ENCODE assay signal across 9 mouse cellular contexts in the genomic region with DNA sequence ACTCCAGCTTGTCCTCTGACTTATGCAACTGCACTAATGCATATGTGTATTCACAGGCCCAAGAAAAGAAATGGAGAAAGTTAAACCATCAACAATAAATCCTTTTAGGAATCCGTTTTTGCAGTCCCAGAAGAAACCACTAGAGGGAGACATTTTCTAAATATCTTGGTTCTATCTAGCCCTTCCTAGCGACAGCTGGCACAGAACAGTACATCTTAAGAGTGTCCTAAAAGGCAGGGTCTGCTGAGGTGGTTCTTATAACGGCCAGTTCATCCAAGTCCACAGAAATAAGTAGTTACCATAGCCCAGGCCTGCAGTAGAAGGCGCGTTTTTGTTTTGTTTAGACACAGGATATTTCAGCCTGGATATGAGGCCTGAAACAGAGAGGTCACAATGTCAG. TPM values are rescaled to one million over a fixed set of nuclear protein-coding genes. Genes with fewer than 3 reads are reported as not detected.
A peak's percentile ranks its signal among the peaks of the same experiment; 100 is the strongest.
DNase-seq lines count a peak whose midpoint lies in the region; ATAC-seq and TF ChIP-seq lines count a peak whose summit lies in the region.
"Had no signal": no experiment of that assay in that cellular context is flagged by ENCODE, and none has a peak within 500 bp of the region (broad histone marks: within the 10 kb centered on the region; RNA-seq: fewer than 3 reads in every experiment).

No protein-coding gene starts in this region.

- peak; percentile 50 for ATAC-seq in granulocyte monocyte progenitor cell, adult 5-6 weeks (replicated peaks; ENCODE audit: poor library complexity, severe bottlenecking)

- intact Hi-C loops in gastrocnemius, adult 2 months (cut with DNase I) = no loop called here

- no peak overlapping the region for H3K27ac ChIP-seq in gastrocnemius, adult 2 months
- H3K27ac ChIP-seq: heart, embryonic 13.5 days had no signal

- no peak for DNase-seq in gastrocnemius, adult 2 months
- no peak for DNase-seq in gastrocnemius, postnatal 10 days
- DNase-seq in right cerebral cortex, adult 18-20 months = peak; percentile 4
- DNase-seq in right cerebral cortex, postnatal 25 days = no peak
- peak; percentile 64 for DNase-seq in brain, adult 2 months (ENCODE audit: low read depth, low spot score)
- DNase-seq in lung, postnatal 25 days (ENCODE audit: low spot score) = peak; percentile 42
- no peak for DNase-seq in ovary, postnatal 36 days (ENCODE audit: low spot score)

- no peak overlapping the region for H3K4me3 ChIP-seq in gastrocnemius, adult 2 months
- H3K4me3 ChIP-seq: heart, embryonic 13.5 days had no signal

- peak; percentile 73 for TF ChIP-seq CTCF in gastrocnemius, adult 2 months (IDR thresholded peaks at IDR 0.05)

RNA-seq across cellular contexts. Expression of a gene that starts 9.2 kb away (rescaled TPM):
- total RNA-seq in gastrocnemius, adult 2 months (2021) = 10 to 100 TPM in 1 of 2 experiments, 1 to 10 TPM in 1; 8.8 to 17.0 TPM
- total RNA-seq in gastrocnemius, postnatal 10 days (2021) = 10 to 100 TPM; 16.1 to 19.7 TPM
- 87.1 and 92.8 TPM in 2 replicates for total RNA-seq in granulocyte monocyte progenitor cell, adult 5-6 weeks (2014; fragmentation: Nextera tagmentation)
- 166 and 192 TPM in 2 replicates for total RNA-seq in granulocyte monocyte progenitor cell, adult 5-6 weeks (2017)

RNA-seq across cellular contexts. Expression of a gene that starts 32.5 kb away (rescaled TPM):
- total RNA-seq in gastrocnemius, adult 2 months (2021) = under 1 TPM; 0.22 to 0.23 TPM
- total RNA-seq in gastrocnemius, postnatal 10 days (2021) = 1 to 10 TPM in 1 of 2 experiments, under 1 TPM in 1; 0.78 to 1.3 TPM
- total RNA-seq in granulocyte monocyte progenitor cell, adult 5-6 weeks (2014; fragmentation: Nextera tagmentation) = 47.3 and 62.5 TPM in 2 replicates
- 62.3 and 64.4 TPM in 2 replicates for total RNA-seq in granulocyte monocyte progenitor cell, adult 5-6 weeks (2017)

RNA-seq across cellular contexts. Expression of a gene that starts 34.6 kb away (rescaled TPM):
- total RNA-seq in gastrocnemius, adult 2 months (2021) = 100 to 1,000 TPM in 1 of 2 experiments, 10 to 100 TPM in 1; 93.2 to 124 TPM
- 100 to 1,000 TPM; 251 to 261 TPM for total RNA-seq in gastrocnemius, postnatal 10 days (2021)
- total RNA-seq in granulocyte monocyte progenitor cell, adult 5-6 weeks (2014; fragmentation: Nextera tagmentation) = 2,214 and 2,262 TPM in 2 replicates
- total RNA-seq in granulocyte monocyte progenitor cell, adult 5-6 weeks (2017) = 3,336 and 5,531 TPM in 2 replicates

RNA-seq across cellular contexts. Expression of a gene that starts 50.0 kb away (rescaled TPM):
- total RNA-seq in gastrocnemius, adult 2 months (2021) = 1 to 10 TPM; 1.6 to 1.8 TPM
- 1 to 10 TPM; 2.0 to 2.5 TPM for total RNA-seq in gastrocnemius, postnatal 10 days (2021)
- total RNA-seq in granulocyte monocyte progenitor cell, adult 5-6 weeks (2014; fragmentation: Nextera tagmentation) = 9.2 and 14.5 TPM in 2 replicates
- 19.7 and 24.1 TPM in 2 replicates for total RNA-seq in granulocyte monocyte progenitor cell, adult 5-6 weeks (2017)

RNA-seq across cellular contexts. Expression of a gene that starts 50.1 kb away (rescaled TPM):
- 10 to 100 TPM; 51.6 to 52.9 TPM for total RNA-seq in gastrocnemius, adult 2 months (2021)
- 10 to 100 TPM; 59.1 to 65.2 TPM for total RNA-seq in gastrocnemius, postnatal 10 days (2021)
- total RNA-seq in granulocyte monocyte progenitor cell, adult 5-6 weeks (2014; fragmentation: Nextera tagmentation) = 69.4 and 83.7 TPM in 2 replicates
- 155 and 165 TPM in 2 replicates for total RNA-seq in granulocyte monocyte progenitor cell, adult 5-6 weeks (2017)

Comparison
In these comparisons a context has a peak if more than half of its experiments do, and no peak if none do; other contexts are left out.
1. DNase-seq: peak in right cerebral cortex, adult 18-20 months (single experiment), brain, adult 2 months (single experiment) and lung, postnatal 25 days (single experiment); none in gastrocnemius, adult 2 months (single experiment), gastrocnemius, postnatal 10 days (single experiment), right cerebral cortex, postnatal 25 days (single experiment) and ovary, postnatal 36 days (single experiment).
2. RNA of a gene that starts 9.2 kb away (total RNA-seq): 87.1 to 192 TPM in granulocyte monocyte progenitor cell, adult 5-6 weeks; 16.1 to 19.7 TPM in gastrocnemius, postnatal 10 days and 8.8 to 17.0 TPM in gastrocnemius, adult 2 months; every median in the first group is over 4 times any median in the second.
3. RNA of a gene that starts 32.5 kb away (total RNA-seq): 47.3 to 64.4 TPM in granulocyte monocyte progenitor cell, adult 5-6 weeks; 0.78 to 1.3 TPM in gastrocnemius, postnatal 10 days and 0.22 to 0.23 TPM in gastrocnemius, adult 2 months; every median in the first group is over 10 times any median in the second.
4. RNA of a gene that starts 34.6 kb away (total RNA-seq): 2,214 to 5,531 TPM in granulocyte monocyte progenitor cell, adult 5-6 weeks; 251 to 261 TPM in gastrocnemius, postnatal 10 days and 93.2 to 124 TPM in gastrocnemius, adult 2 months; every median in the first group is over 4 times any median in the second.